Mouse (Mus musculus) thymus, adult 2 months (tissue): ENCODE results near the gene Olfr370. TPM values are rescaled to one million over a fixed set of nuclear protein-coding genes. Genes with fewer than 3 reads are reported as not detected.
"Not testable (repeated sequence)": the region's sequence is repeated elsewhere in the genome, so short reads cannot be mapped to it uniquely, and the experiment has no call there.

Experiments used
- DNase-seq: peaks from one replicate; pipeline ENCODE4 v3.0.0; 2021
- H3K27ac ChIP-seq: fragments of 200-500 bp; 2 replicates; pipeline ENCODE4 v1.5.1; 2012; ENCODE audit warnings: low read length, control low read depth; ENCODE audit not compliant: control insufficient read depth, insufficient read depth
- H3K27me3 ChIP-seq: fragments of 200-500 bp; 2 replicates; pipeline ENCODE4 v1.6.1; 2012; ENCODE audit warnings: mild to moderate bottlenecking, low read length, moderate library complexity, mixed read lengths; ENCODE audit not compliant: control insufficient read depth, insufficient read depth
- H3K36me3 ChIP-seq: fragments of 200-500 bp; 2 replicates; pipeline ENCODE4 v1.6.1; 2012; ENCODE audit warnings: mild to moderate bottlenecking, low read length, moderate library complexity; ENCODE audit not compliant: control insufficient read depth, insufficient read depth
- H3K4me1 ChIP-seq: fragments of 200-500 bp; replicated peaks from 2 replicates; pipeline ENCODE4 v1.6.1; 2012; ENCODE audit warnings: low read length; ENCODE audit not compliant: control insufficient read depth, insufficient read depth
- H3K4me3 ChIP-seq: fragments of 200-500 bp; 2 replicates; pipeline ENCODE4 v1.5.1; 2012; ENCODE audit warnings: mild to moderate bottlenecking, low read length, control low read depth, moderate library complexity; ENCODE audit not compliant: control insufficient read depth, insufficient read depth
- CTCF ChIP-seq: fragments of 200-500 bp; IDR thresholded peaks from 2 replicates; pipeline ENCODE4 v1.5.1; 2012; ENCODE audit warnings: mild to moderate bottlenecking, control low read depth, low read length, moderate library complexity, borderline replicate concordance; ENCODE audit not compliant: control insufficient read depth, poor library complexity, insufficient read depth; ENCODE audit errors: extremely low read depth
- POLR2A ChIP-seq: fragments of 200-500 bp; IDR thresholded peaks from 2 replicates; pipeline ENCODE4 v1.6.1; 2012; ENCODE audit warnings: mild to moderate bottlenecking, low read length, control low read depth, moderate library complexity; ENCODE audit not compliant: control insufficient read depth, poor library complexity, insufficient read depth; ENCODE audit errors: extremely low read depth
- WGBS: fragments of 180-500 bp; shearing (Covaris S2); methylation state at CpG from one replicate; pipeline ENCODE4 v1.1.7; 2018; 5-methylcytosine and 5-hydroxymethylcytosine counted together
- polyA plus RNA-seq: library from polyadenylated mRNA; depleted of rRNA; stranded (reverse); fragments of >200 nt; gene quantifications from 2 replicates; pipeline ENCODE4 v1.2.3, GENCODE M21; 2012

Gene Olfr370
- polyA plus RNA-seq, 1 experiment: not detected

GRCm38 (mm10) chr8:83569165-83569564 lies 33.6 kb downstream of the Olfr370 start:
- TF ChIP-seq CTCF: no peak
- no peak for TF ChIP-seq POLR2A
- no peak overlapping the region for H3K4me3 ChIP-seq
- H3K4me1 ChIP-seq: peaks cover 34% of the 10 kb centered on the region
- H3K36me3 ChIP-seq: peaks cover 8% of the 10 kb centered on the region
- no peak for DNase-seq
- 85% methylated on average over 4 of the region's 4 CpGs for WGBS
- H3K27me3 ChIP-seq: no peaks in the 10 kb centered on the region
- no peak overlapping the region for H3K27ac ChIP-seq

GRCm38 (mm10) chr8:83570272-83571000 lies 34.9 kb downstream of the Olfr370 start:
- Histone ChIP-seq H3K27me3 (no peaks in the 10 kb centered on the region), H3K4me1 (peaks cover 34% of the 10 kb centered on the region), H3K4me3 (no peak overlapping the region), H3K36me3 (peaks cover 8% of the 10 kb centered on the region), H3K27ac (no peak overlapping the region)
- 87% methylated on average over 15 of the region's 15 CpGs for whole genome bisulfite sequencing
- no peak for DNase-seq
- no peak for TF ChIP-seq POLR2A
- no peak for TF ChIP-seq CTCF

DNA sequence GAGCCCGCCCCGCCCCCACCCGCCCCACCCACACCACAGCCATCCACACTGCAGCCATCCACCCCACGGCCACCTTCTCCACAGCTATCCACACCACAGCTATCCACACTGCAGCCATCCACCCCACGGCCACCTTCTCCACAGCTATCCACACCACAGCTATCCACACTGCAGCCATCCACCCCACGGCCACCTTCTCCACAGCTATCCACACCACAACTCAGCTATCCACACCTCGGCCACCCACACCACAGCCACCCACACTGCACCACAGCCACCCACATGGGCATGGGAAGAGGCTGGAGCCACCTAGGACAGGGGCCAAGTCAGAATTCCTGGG lies 35.4 kb downstream of the Olfr370 start:
- peaks cover 34% of the 10 kb centered on the region for H3K4me1 ChIP-seq
- H3K4me3 ChIP-seq, H3K27ac ChIP-seq, H3K27me3 ChIP-seq, DNase-seq, H3K36me3 ChIP-seq: not testable (repeated sequence)
- WGBS: 95% methylated on average over 5 of the region's 7 CpGs

GRCm38 (mm10) chr8:83571791-83572190 lies 36.2 kb downstream of the Olfr370 start:
- no peak overlapping the region for H3K27ac ChIP-seq
- H3K36me3 ChIP-seq: peaks cover 8% of the 10 kb centered on the region
- 98% methylated on average over 10 of the region's 10 CpGs for WGBS
- H3K27me3 ChIP-seq: no peaks in the 10 kb centered on the region
- H3K4me1 ChIP-seq: peaks cover 34% of the 10 kb centered on the region
- TF ChIP-seq CTCF (no peak), POLR2A (no peak)
- DNase-seq: no peak
- no peak overlapping the region for H3K4me3 ChIP-seq

DNA sequence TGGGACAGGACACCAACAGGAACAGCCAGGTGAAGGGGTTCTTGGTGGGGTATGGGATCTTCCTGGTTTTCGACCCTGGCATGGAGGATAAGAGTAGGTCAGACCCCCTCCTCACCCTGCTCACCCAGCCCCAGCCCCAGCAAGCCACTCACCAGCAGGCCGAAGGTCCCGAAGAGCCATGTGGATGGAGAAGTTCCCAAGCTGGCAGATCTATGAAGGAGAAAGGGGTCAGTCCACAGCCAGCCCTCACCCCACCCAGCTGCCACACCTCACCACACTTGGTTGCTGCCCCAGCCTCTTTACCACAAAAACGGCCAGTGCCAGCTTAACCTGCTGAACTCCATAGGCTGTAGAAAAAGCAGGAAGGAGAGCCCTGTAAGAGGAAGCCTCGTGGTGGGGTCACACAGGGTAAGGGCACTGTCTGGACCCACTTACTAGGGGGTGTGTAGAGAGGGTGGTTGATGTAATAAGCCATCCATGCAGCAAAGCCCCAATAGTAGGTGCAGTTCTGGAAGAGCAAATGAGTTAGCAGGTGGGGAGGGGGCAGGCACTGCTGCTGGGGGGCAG lies 36.7 kb downstream of the Olfr370 start:
- no peak for TF ChIP-seq CTCF
- no peak for TF ChIP-seq POLR2A
- Histone ChIP-seq H3K4me1 (peaks cover 31% of the 10 kb centered on the region), H3K4me3 (peak overlapping the region; percentile 57), H3K27ac (peak overlapping the region; percentile 89), H3K36me3 (peaks cover 8% of the 10 kb centered on the region), H3K27me3 (no peaks in the 10 kb centered on the region)
- 62% methylated on average over 5 of the region's 5 CpGs for WGBS
- DNase-seq: no peak

DNA sequence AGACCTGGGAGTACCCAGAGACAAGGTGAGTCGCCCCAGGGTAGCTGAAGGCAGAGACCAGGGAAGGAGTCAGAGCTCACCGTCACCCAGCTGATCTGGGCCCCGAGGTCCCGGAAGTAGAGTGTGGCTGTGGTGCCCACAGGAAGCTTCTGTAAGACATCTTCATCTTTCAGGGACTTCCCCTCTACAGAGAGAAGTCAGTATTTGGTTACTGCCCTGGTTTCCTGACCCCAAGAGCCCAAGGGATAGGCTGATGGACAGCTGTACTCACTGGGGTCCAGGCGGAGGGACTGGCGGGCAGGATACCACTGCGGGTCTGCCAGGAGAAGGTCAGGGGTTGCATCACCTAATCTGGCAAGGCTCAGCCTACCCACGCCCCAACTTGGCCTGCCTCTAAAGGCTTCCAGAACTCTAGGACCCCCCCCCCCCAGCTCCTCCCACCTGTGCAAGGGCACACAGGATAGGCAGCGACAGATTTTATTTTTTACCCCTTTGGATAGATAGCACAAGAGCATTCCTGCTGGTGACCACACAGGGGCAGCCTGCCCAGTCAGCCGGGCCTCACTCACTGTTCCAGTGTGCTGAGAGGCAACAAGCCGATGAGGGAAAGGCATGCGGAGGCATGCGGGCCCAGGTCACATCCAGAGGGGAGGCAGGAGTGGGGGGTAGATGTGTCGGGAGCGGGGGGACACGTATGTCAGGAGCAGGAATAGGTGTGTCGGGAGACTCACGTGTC lies 37.7 kb downstream of the Olfr370 start:
- peaks cover 24% of the 10 kb centered on the region for H3K4me1 ChIP-seq
- TF ChIP-seq POLR2A (peak; percentile 48), CTCF (no peak)
- H3K36me3 ChIP-seq: peaks cover 8% of the 10 kb centered on the region
- H3K27me3 ChIP-seq: no peaks in the 10 kb centered on the region
- 44% methylated on average over 18 of the region's 18 CpGs for WGBS
- H3K4me3 ChIP-seq: peak overlapping the region; percentile 57
- peak overlapping the region; percentile 89 for H3K27ac ChIP-seq
- DNase-seq: peak; percentile 71
